Mouse (Mus musculus) heart, embryonic 14.5 days (tissue): ENCODE measurements around the gene Srpr. TPM values are rescaled to one million over a fixed set of nuclear protein-coding genes. Genes with fewer than 3 reads are reported as not detected.

Source experiments
- polyA plus RNA-seq: library from polyadenylated mRNA; unstranded; fragments of >200 nt; fragmentation: Nextera tagmentation; extraction: Ambion mirVana; gene quantifications from 2 replicates; pipeline ENCODE4 v1.2.1, GENCODE M21; 2014

Gene Srpr
- polyA plus RNA-seq, 1 experiment from 2014 or later: 109 TPM

Other genes starting within 250 kb of the Srpr start
- 22.9 and 25.1 TPM in 2 replicates for gene St3gal4, start 80.9 kb upstream of the Srpr start, polyA plus RNA-seq
- gene Dcps, start 24.1 kb upstream of the Srpr start, polyA plus RNA-seq: 60.9 and 62.7 TPM in 2 replicates
- 7.8 and 8.0 TPM in 2 replicates for gene Tirap, start 116 bp downstream of the Srpr start, polyA plus RNA-seq
- gene Foxred1, start 10.9 kb downstream of the Srpr start, polyA plus RNA-seq: 58.6 and 60.2 TPM in 2 replicates
- 26.1 and 28.3 TPM in 2 replicates for gene Fam118b, start 67.6 kb downstream of the Srpr start, polyA plus RNA-seq
- 19.4 and 24.2 TPM in 2 replicates for gene Rpusd4, start 67.7 kb downstream of the Srpr start, polyA plus RNA-seq
- gene Cdon, start 221.0 kb downstream of the Srpr start, polyA plus RNA-seq: 6.2 and 8.1 TPM in 2 replicates